Mouse (Mus musculus): ENCODE data around the gene Slc35c1. TPM values are rescaled to one million over a fixed set of nuclear protein-coding genes. Genes with fewer than 3 reads are reported as not detected.

Gene Slc35c1
- total RNA-seq, 2 experiments from 2014 or later: 5.8 to 7.5 TPM

DNA sequence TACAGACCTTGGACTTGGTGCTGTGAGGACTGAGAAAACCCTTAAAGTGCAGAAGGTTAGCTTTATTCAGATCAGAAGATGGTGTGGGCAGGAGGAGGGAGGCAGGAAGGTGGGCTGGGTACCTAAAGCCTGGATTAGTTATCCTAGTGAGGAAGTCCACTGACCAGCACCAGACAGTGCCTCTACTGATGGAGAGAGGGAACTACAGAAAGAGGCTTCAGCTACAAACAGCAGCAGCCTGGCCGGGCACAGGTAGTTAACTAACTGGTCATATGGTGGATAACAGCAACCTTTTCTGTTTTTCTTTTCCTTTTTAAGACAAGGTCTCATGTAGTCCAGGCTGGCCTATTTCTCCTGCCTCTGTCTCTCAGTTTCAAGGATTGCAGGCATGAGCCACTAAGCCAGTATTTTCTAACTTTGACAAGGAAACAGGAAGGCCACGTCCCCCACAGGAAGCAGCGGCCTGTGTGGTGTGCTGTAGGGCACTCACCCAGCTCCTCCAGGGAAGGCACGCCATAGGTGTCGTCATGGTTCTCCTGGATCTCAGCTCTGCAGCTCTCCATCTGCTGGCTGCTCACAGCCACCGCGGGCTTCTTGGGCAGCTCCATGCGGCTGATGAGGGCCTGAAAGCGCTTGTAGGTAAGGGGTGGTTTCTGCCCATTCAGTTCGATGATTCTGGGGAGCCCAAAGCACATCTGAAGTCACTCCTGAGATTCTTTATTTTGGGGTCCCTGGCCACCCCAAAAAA, 37.8 kb downstream of the Slc35c1 start:
- DNase-seq: no peak
- intact Hi-C loops (cut with DNase I): no loop called here

DNA sequence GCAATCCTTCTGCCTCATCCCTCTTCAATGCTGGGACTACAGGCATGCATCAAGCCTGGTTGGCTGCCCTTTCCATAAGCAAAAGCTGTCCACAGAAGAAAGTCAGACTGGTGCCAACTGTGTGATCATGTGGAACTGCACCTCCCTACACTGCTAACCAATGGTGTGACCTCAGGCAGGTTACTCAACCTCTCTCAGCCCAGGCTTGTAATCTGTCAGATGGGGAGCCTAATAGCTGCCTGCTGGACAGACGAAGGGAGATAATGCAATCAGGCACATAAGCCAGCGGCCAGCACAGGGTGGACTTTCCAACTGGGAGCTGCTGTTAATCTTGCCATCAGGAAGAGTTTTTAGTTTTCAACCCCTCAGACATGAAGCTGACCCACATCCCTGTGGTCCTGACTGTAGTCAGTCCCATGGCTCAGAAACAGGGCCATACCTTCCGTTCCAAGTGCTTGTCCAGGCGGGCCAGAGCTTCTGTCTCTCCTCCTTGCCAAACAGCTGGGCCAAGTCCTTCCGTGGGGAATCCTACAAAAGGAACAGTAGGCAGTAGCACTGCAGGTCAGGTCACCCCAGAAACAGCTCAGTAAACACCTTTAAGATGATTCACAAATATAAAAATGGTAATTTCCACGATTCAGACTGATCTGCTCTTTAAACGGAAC, 38.5 kb downstream of the Slc35c1 start:
- DNase-seq: no peak
- intact Hi-C loops (cut with DNase I): loop anchor here (2.0 kb wide), 1 partner anchor 13 kb away; the partner anchor contains the start of gene Cry2

DNA sequence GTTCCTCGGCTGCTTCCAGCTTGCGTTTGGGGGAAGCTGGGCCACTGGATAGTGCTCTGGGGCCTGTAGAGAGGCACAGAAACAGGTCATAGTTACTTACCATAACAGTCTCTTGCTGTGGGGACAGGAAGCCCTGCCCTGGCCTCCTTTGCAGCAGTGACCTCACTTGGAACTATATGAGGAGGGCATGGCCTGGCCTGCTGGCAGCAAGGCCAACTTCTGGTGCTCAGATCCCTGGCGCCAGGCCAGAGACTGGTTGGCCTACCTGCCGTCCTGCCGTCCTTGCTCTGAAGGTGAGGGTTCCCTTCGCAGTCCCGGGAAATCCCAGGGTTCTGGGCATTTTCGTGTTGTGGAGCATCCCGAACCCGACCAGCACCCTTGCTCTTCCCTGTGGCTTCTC, 48.6 kb downstream of the Slc35c1 start:
- no peak for DNase-seq
- intact Hi-C loops (cut with DNase I): no loop called here

DNA sequence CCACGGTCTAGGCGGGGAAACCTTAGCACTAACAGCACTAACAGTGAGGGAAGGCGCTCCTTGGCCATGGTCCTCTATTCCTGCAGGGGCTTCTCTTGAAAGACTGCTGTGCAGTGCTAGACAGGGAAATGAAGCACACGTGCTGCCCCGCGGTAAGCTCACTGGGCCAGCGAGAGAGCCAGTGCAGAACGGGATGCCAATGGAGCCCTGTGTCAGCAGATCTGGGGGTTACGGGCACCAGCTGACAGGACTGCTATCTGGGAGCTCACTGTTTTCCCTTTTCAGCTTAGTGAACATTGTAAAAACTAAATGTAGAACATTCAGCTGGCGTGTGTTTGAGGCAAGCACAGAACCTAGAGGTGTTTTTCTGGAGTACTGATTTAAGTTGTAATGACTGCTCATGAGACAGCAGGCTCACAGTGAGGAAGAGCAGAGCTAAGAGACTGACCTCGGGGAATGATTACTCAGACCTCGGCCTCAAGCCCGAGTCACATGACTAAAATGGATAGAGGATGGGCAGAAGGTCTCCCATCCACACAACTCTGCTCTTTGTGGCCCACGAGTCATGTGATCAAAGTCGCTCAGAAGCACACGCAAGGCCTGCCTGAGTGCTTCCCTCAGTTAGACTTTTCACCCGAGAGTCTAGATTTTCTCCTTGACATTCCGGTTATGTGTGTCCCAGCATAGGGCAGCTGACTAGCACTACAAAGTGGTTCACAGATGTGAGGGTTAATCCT, 51.9 kb downstream of the Slc35c1 start:
- DNase-seq: no peak
- intact Hi-C loops (cut with DNase I): no loop called here

DNA sequence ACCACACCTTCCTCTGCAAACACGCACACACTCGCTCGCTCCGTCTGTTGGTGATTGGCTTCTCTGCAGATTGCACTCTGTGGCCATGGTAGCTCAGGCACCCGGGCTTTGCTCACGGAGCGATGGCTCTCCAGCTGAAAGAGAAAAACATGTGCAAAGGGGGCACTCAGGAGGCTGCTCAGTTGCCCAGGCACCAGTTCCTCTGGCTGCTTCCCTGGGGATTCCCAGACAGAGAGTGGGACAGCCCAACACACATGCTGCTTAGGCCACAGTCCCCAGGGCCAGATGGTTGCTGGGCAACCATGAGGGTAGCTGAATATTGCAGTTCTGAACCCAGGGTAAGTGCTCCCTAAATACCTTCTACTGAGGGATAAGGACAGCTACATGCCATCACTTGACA, 54.7 kb downstream of the Slc35c1 start:
- no peak for DNase-seq
- intact Hi-C loops (cut with DNase I): no loop called here

DNA sequence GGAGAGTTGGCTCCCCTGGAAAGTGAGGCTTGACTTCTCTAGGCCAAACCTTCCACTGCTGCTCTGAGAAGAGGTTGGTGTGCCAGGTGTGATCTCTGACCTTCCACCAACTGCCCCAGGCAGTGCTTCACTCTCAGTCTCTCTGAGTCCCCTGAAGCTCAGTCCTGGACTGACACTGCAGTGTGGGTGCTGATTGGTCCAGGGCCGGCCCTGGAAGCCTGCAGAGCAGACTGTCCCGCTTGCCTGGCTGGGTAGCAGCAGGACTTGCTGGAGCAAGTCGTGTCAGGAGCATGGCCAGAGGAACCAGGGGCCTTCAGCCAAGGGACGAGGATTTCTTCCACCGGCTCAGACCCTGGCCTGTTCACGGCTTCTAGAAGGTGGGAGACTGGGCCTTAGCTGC, 55.6 kb downstream of the Slc35c1 start:
- intact Hi-C loops (cut with DNase I): no loop called here
- no peak for DNase-seq

DNA sequence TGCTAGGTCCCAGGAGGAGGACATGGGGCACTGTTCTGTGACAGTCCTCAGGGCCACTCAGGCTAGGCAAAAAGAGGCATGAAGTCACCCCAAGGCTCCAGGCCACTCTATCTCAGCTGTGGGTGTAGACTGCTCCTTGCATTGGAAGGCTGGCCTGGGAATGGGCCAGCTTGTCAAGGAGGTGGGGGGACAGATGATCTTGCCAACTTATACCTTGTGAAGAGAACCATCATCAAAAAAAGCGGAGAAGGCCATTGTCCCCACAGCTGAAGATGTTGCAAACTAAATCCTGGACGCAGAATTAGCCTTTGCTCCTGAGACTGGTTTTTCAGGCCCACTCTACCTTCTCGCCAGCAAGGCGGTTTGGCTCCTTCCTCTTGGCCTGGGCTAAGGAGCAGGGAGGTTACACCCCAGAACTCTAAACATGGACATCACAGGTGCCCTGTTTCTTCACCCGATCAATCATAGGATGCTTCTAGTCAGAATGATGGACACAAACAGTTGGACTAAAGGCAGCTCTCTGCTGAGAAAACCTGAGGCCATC, 56.5 kb downstream of the Slc35c1 start:
- DNase-seq: no peak
- intact Hi-C loops (cut with DNase I): no loop called here

Other genes with a start within 250 kb of the Slc35c1 start
- gene Pex16, start 85.9 kb downstream of the Slc35c1 start, total RNA-seq (2021): 10 to 100 TPM; 25.8 to 28.9 TPM
- not detected for gene Large2, start 85.7 kb downstream of the Slc35c1 start, total RNA-seq (2021)
- 1 to 10 TPM; 1.7 TPM for gene 1700029I15Rik, start 78.0 kb downstream of the Slc35c1 start, total RNA-seq (2021)
- gene Mapk8ip1, start 59.3 kb downstream of the Slc35c1 start, total RNA-seq (2021): 1 to 10 TPM; 4.6 to 4.8 TPM
- gene Cry2, start 26.5 kb downstream of the Slc35c1 start, total RNA-seq (2021): 10 to 100 TPM; 21.8 to 33.4 TPM
- 1 to 10 TPM; 2.6 to 3.3 TPM for gene Chst1, start 139.2 kb upstream of the Slc35c1 start, total RNA-seq (2021)